11 mouse cellular contexts compared by ENCODE assay signal in genomic region chr11:35232321-35232720, GRCm38 (mm10).
A peak's percentile ranks its signal among the peaks of the same experiment; 100 is the strongest.
DNase-seq lines count a peak whose midpoint lies in the region; ATAC-seq and TF ChIP-seq lines count a peak whose summit lies in the region.
"Had no signal": no experiment of that assay in that cellular context is flagged by ENCODE, and none has a peak within 500 bp of the region (broad histone marks: within the 10 kb centered on the region; RNA-seq: fewer than 3 reads in every experiment).

No protein-coding gene starts in this region.

- peak overlapping the region; percentile 81 for H3K27ac ChIP-seq in gastrocnemius, adult 2 months
- peak overlapping the region; percentile 21; the same call in 1 of the 2 replicates for H3K27ac ChIP-seq in heart, postnatal 0 days (ENCODE audit: low read depth)
- no peak overlapping the region for H3K27ac ChIP-seq in neural tube, embryonic 15.5 days (replicated peaks)
- H3K27ac ChIP-seq: liver, embryonic 14.5 days had no signal

- H3K9me3 ChIP-seq in heart, postnatal 0 days (replicated peaks; ENCODE audit: control insufficient read depth, low read length): no peaks in the 10 kb centered on the region
- no peaks in the 10 kb centered on the region for H3K9me3 ChIP-seq in neural tube, embryonic 15.5 days (replicated peaks)

- DNase-seq in gastrocnemius, adult 18-20 months (ENCODE audit: low spot score): peak; percentile 57
- no peak for DNase-seq in gastrocnemius, postnatal 10 days
- peak; percentile 95 for DNase-seq in adipocyte (ENCODE audit: low spot score)
- DNase-seq in gastrocnemius, adult 2 months: peak; percentile 60
- DNase-seq in heart, postnatal 0 days (ENCODE audit: low spot score): no peak
- DNase-seq in frontal cortex, postnatal 36 days (ENCODE audit: low spot score in 2 of 2): no peak
- no peak for DNase-seq in layer of hippocampus, postnatal 25 days (ENCODE audit: extremely low spot score in 1 of 2, low spot score in 1 of 2)
- DNase-seq: right cerebral cortex, postnatal 25 days had no signal

- intact Hi-C loops in gastrocnemius, adult 2 months (cut with DNase I): loop anchor here (5.0 kb wide), 1 partner anchor 110 kb away; the partner anchor contains the start of gene Slit3

- H3K36me3 ChIP-seq in heart, postnatal 0 days (replicated peaks; ENCODE audit: control insufficient read depth, insufficient read depth, low read length): no peaks in the 10 kb centered on the region
- no peaks in the 10 kb centered on the region for H3K36me3 ChIP-seq in neural tube, embryonic 15.5 days

- H3K4me3 ChIP-seq in gastrocnemius, adult 2 months: peak overlapping the region; percentile 19; the same call in 1 of the 2 replicates
- no peak overlapping the region for H3K4me3 ChIP-seq in heart, postnatal 0 days (ENCODE audit: low read depth, low read length)
- H3K4me3 ChIP-seq in neural tube, embryonic 15.5 days (replicated peaks): no peak overlapping the region
- H3K4me3 ChIP-seq: megakaryocyte, embryonic 14.5 days had no signal

- TF ChIP-seq EP300 in heart, postnatal 0 days (IDR thresholded peaks at IDR 0.05; ENCODE audit: low read depth): no peak

- ATAC-seq in heart, postnatal 0 days (ENCODE audit: insufficient read depth, low read depth): no peak
- no peak for ATAC-seq in neural tube, embryonic 15.5 days (ENCODE audit: low FRiP score)

- no peak for TF ChIP-seq CTCF in gastrocnemius, adult 2 months (IDR thresholded peaks at IDR 0.05)
- TF ChIP-seq CTCF in heart, postnatal 0 days (IDR thresholded peaks at IDR 0.05; ENCODE audit: low read depth): no peak

- WGBS in heart, postnatal 0 days: 74% methylated on average over 4 of the region's 4 CpGs
- 89% methylated on average over 4 of the region's 4 CpGs for WGBS in neural tube, embryonic 15.5 days

- H3K4me2 ChIP-seq in heart, postnatal 0 days (ENCODE audit: low read depth, low read length): no peak overlapping the region
- H3K4me2 ChIP-seq in neural tube, embryonic 15.5 days: no peak overlapping the region

- no peak overlapping the region for H3K9ac ChIP-seq in heart, postnatal 0 days (replicated peaks; ENCODE audit: low read depth, low read length)
- H3K9ac ChIP-seq in neural tube, embryonic 15.5 days (replicated peaks): no peak overlapping the region
- H3K9ac ChIP-seq: liver, embryonic 14.5 days had no signal

- peaks cover 14% of the 10 kb centered on the region; the same call in 1 of the 2 replicates for H3K4me1 ChIP-seq in heart, postnatal 0 days (ENCODE audit: control insufficient read depth, insufficient read depth)
- H3K4me1 ChIP-seq in neural tube, embryonic 15.5 days: no peaks in the 10 kb centered on the region
- H3K4me1 ChIP-seq: megakaryocyte, embryonic 14.5 days had no signal

- H3K27me3 ChIP-seq in heart, postnatal 0 days (ENCODE audit: control insufficient read depth, insufficient read depth, low read length): no peaks in the 10 kb centered on the region
- no peaks in the 10 kb centered on the region for H3K27me3 ChIP-seq in neural tube, embryonic 15.5 days (replicated peaks)
- H3K27me3 ChIP-seq: megakaryocyte, embryonic 14.5 days had no signal

Comparison
In these comparisons a context has a peak if more than half of its experiments do, and no peak if none do; other contexts are left out.
1. DNase-seq: peak in gastrocnemius, adult 18-20 months (single experiment), adipocyte (single experiment) and gastrocnemius, adult 2 months (single experiment); none in gastrocnemius, postnatal 10 days (single experiment), heart, postnatal 0 days (single experiment), frontal cortex, postnatal 36 days (0 of 2) and layer of hippocampus, postnatal 25 days (0 of 2).